Mouse (Mus musculus) stomach, postnatal 0 days (tissue): ENCODE results near the gene Kcnip4. TPM values are rescaled to one million over a fixed set of nuclear protein-coding genes. Genes with fewer than 3 reads are reported as not detected.

Experiments
- ATAC-seq: fragments of 200-750 bp; cut with Nextera tagmentation; 2 replicates; pipeline ENCODE4 v1.8.0; 2017; ENCODE audit not compliant: low FRiP score, low TSS enrichment
- DNase-seq: peaks from one replicate; pipeline ENCODE4 v3.0.0-alpha.2; 2016; ENCODE audit warnings: low spot score
- H3K27ac ChIP-seq: fragments of 300-500 bp; sonication (generic); replicated peaks from 2 replicates; pipeline ENCODE4 v1.5.1; 2014; ENCODE audit warnings: mild to moderate bottlenecking, control low read depth
- H3K27me3 ChIP-seq: fragments of 300-500 bp; sonication (generic); 2 replicates; pipeline ENCODE4 v1.6.1; 2014; ENCODE audit warnings: low read length; ENCODE audit not compliant: control insufficient read depth, insufficient read depth
- H3K36me3 ChIP-seq: fragments of 300-500 bp; sonication (generic); 2 replicates; pipeline ENCODE4 v1.6.1; 2014; ENCODE audit warnings: low read length, mixed read lengths; ENCODE audit not compliant: control insufficient read depth, insufficient read depth
- H3K4me1 ChIP-seq: fragments of 300-500 bp; sonication (generic); replicated peaks from 2 replicates; pipeline ENCODE4 v1.6.1; 2014; ENCODE audit warnings: antibody characterized with exemption; ENCODE audit not compliant: control insufficient read depth, insufficient read depth
- H3K4me2 ChIP-seq: fragments of 300-500 bp; sonication (generic); replicated peaks from 2 replicates; pipeline ENCODE4 v1.6.1; 2014; ENCODE audit warnings: low read depth, mild to moderate bottlenecking, control low read depth, moderate library complexity
- H3K4me3 ChIP-seq: fragments of 300-500 bp; sonication (generic); 2 replicates; pipeline ENCODE4 v1.5.1; 2014; ENCODE audit warnings: low read depth, low read length, control low read depth
- H3K9ac ChIP-seq: fragments of 300-500 bp; sonication (generic); 2 replicates; pipeline ENCODE4 v1.6.1; 2014; ENCODE audit warnings: mild to moderate bottlenecking, low read length, control low read depth, mixed read lengths
- H3K9me3 ChIP-seq: fragments of 300-500 bp; sonication (generic); 2 replicates; pipeline ENCODE4 v1.6.1; 2016; ENCODE audit warnings: low read length; ENCODE audit not compliant: control insufficient read depth
- CTCF ChIP-seq: IDR thresholded peaks from 2 replicates; pipeline ENCODE4 v1.5.1; 2016; ENCODE audit warnings: antibody characterized with exemption, low read depth, mild to moderate bottlenecking, moderate library complexity
- EP300 ChIP-seq: optimal IDR thresholded peaks from 2 replicates; pipeline ENCODE3; 2016; ENCODE audit warnings: antibody characterized with exemption
- WGBS: fragments of 180-500 bp; shearing (Covaris S2); extraction: QIAGEN DNeasy Blood & Tissue Kit; methylation state at CpG from one replicate; pipeline ENCODE4 v1.1.7; 2014; 5-methylcytosine and 5-hydroxymethylcytosine counted together
- polyA plus RNA-seq: library from polyadenylated mRNA; unstranded; fragments of >200 nt; fragmentation: Nextera tagmentation; extraction: Ambion mirVana; gene quantifications from 2 replicates; pipeline ENCODE4 v1.2.1, GENCODE M21; 2015

The Kcnip4 gene
- polyA plus RNA-seq, 1 experiment from 2014 or later, result 1.3 TPM

- WGBS, result 73% methylated on average over 8 of the region's 8 CpGs
These were observed 844.7 kb downstream of the Kcnip4 start for GRCm38 (mm10) chr5:48679733-48680595.

GRCm38 (mm10) chr5:48662504-48662903 is 862.2 kb downstream of the Kcnip4 start:
- WGBS, result 85% methylated on average over 3 of the region's 3 CpGs
- Histone ChIP-seq H3K9me3 (no peaks in the 10 kb centered on the region), H3K27ac (no peak overlapping the region), H3K4me3 (no peak overlapping the region), H3K27me3 (no peaks in the 10 kb centered on the region), H3K36me3 (no peaks in the 10 kb centered on the region), H3K4me1 (no peaks in the 10 kb centered on the region), H3K9ac (no peak overlapping the region), H3K4me2 (no peak overlapping the region)
- ATAC-seq, result no peak
- TF ChIP-seq EP300 (no peak), CTCF (no peak)
- DNase-seq, result no peak

More at GRCm38 (mm10) chr5:48679733-48680595, 844.7 kb downstream of the Kcnip4 start:
- Histone ChIP-seq H3K4me1 (no peaks in the 10 kb centered on the region), H3K9me3 (no peaks in the 10 kb centered on the region), H3K9ac (no peak overlapping the region), H3K4me3 (no peak overlapping the region), H3K27ac (no peak overlapping the region), H3K27me3 (no peaks in the 10 kb centered on the region), H3K36me3 (no peaks in the 10 kb centered on the region), H3K4me2 (no peak overlapping the region)
- TF ChIP-seq CTCF (no peak), EP300 (no peak)
- DNase-seq, result no peak
- no peak for ATAC-seq

- no peak overlapping the region for H3K27ac ChIP-seq
- ATAC-seq (no peak), DNase-seq (no peak)
- 90% methylated on average over 3 of the region's 3 CpGs for WGBS
- no peaks in the 10 kb centered on the region for H3K27me3 ChIP-seq
- no peak overlapping the region for H3K4me3 ChIP-seq
- H3K4me1 ChIP-seq, result no peaks in the 10 kb centered on the region
- H3K9me3 ChIP-seq, result no peaks in the 10 kb centered on the region
- no peaks in the 10 kb centered on the region for H3K36me3 ChIP-seq
- no peak overlapping the region for H3K9ac ChIP-seq
- H3K4me2 ChIP-seq, result no peak overlapping the region
- no peak for TF ChIP-seq EP300
- no peak for TF ChIP-seq CTCF
These were observed 864.7 kb downstream of the Kcnip4 start for GRCm38 (mm10) chr5:48659975-48660374.

- no peak for ATAC-seq
- Histone ChIP-seq H3K9me3 (no peaks in the 10 kb centered on the region), H3K9ac (no peak overlapping the region), H3K36me3 (no peaks in the 10 kb centered on the region), H3K4me1 (no peaks in the 10 kb centered on the region), H3K27ac (no peak overlapping the region), H3K27me3 (no peaks in the 10 kb centered on the region), H3K4me3 (no peak overlapping the region), H3K4me2 (no peak overlapping the region)
- DNase-seq, result no peak
- 40% methylated on average over 4 of the region's 4 CpGs for WGBS
- TF ChIP-seq EP300 (no peak), CTCF (no peak)
These were observed 874.2 kb downstream of the Kcnip4 start for GRCm38 (mm10) chr5:48650496-48650895.

- 82% methylated on average over 6 of the region's 6 CpGs for WGBS
- Histone ChIP-seq H3K4me1 (no peaks in the 10 kb centered on the region), H3K27me3 (no peaks in the 10 kb centered on the region), H3K9me3 (no peaks in the 10 kb centered on the region), H3K36me3 (no peaks in the 10 kb centered on the region), H3K9ac (no peak overlapping the region), H3K4me3 (no peak overlapping the region), H3K27ac (no peak overlapping the region), H3K4me2 (no peak overlapping the region)
- ATAC-seq, result no peak
- no peak for DNase-seq
- no peak for TF ChIP-seq CTCF
- TF ChIP-seq EP300, result no peak
These were observed 888.0 kb downstream of the Kcnip4 start for GRCm38 (mm10) chr5:48636675-48637074.

- ATAC-seq (no peak), DNase-seq (no peak)
- TF ChIP-seq EP300, result no peak
- TF ChIP-seq CTCF, result no peak
- Histone ChIP-seq H3K9ac (no peak overlapping the region), H3K27me3 (no peaks in the 10 kb centered on the region), H3K4me3 (no peak overlapping the region), H3K9me3 (no peaks in the 10 kb centered on the region), H3K4me1 (no peaks in the 10 kb centered on the region), H3K4me2 (no peak overlapping the region), H3K36me3 (no peaks in the 10 kb centered on the region), H3K27ac (no peak overlapping the region)
- WGBS, result 89% methylated on average over 3 of the region's 3 CpGs
These were observed 891.1 kb downstream of the Kcnip4 start for GRCm38 (mm10) chr5:48633631-48634030.
